Mouse (Mus musculus) megakaryocyte-erythroid progenitor cell, adult 5-6 weeks (primary cell): Measurements from ENCODE around the gene Wbp2. TPM values are rescaled to one million over a fixed set of nuclear protein-coding genes. Genes with fewer than 3 reads are reported as not detected.
"Not testable (repeated sequence)": the region's sequence is repeated elsewhere in the genome, so short reads cannot be mapped to it uniquely, and the experiment has no call there.

ENCODE experiments used
- ATAC-seq: replicated peaks from 2 replicates; pipeline ENCODE4 v1.8.0; 2016; ENCODE audit warnings: mild to moderate bottlenecking, inconsistent platforms; ENCODE audit not compliant: severe bottlenecking, poor library complexity, low FRiP score, low TSS enrichment
- total RNA-seq, 2 experiments: library from RNA; stranded (forward) in 1 of 2; stranded (reverse) in 1 of 2; fragments of 200-1000, 215-1000 nt in 1 of 2; fragments of >200 nt in 1 of 2; fragmentation: Nextera tagmentation in 1 of 2; gene quantifications; 2 replicates each; pipeline ENCODE4 v1.2.3; 2014 to 2017

The Wbp2 gene
- total RNA-seq, 2 experiments from 2014 or later = 23.9 to 94.8 TPM

DNA sequence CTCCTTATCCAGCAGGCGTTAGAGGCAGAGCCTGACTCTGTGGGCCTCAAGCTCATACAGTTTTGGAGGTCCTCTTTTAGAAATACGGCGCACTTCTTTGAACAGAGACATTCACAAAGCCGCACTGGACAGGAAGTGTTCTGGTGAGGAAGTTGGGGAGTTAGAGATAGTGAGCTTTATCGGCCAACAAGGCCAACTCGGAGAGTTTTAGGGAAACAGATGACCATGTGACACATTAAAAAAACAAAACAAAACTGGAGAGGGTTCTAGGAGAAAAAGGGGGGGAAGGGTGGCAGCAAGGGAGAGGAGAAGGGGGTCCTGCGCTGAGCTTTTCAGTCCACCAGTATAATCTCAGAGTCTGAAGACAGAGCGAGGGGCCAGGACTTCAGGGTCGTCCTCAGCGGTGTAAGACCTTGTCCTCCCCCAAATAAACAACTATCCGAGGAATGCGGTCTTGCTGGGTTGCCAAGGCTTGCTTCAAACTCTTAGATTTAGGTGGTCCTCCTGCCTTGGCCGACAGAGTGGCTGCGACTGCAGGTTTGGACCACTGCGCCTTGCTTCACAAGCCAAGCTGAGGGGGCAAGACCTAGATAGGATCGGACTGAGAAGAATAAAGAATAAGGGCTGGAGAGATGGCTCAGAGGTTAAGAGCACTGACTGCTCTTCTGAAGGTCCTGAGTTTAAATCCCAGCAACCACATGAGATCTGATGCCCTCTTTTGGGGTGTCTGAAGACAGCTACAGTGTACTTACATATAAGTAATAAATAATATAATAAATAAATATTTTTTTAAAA lies 7.2 kb upstream of the Wbp2 start:
- 0 out of 2 replicates have a peak, but pooled peaks have one; percentile 34 for ATAC-seq

DNA sequence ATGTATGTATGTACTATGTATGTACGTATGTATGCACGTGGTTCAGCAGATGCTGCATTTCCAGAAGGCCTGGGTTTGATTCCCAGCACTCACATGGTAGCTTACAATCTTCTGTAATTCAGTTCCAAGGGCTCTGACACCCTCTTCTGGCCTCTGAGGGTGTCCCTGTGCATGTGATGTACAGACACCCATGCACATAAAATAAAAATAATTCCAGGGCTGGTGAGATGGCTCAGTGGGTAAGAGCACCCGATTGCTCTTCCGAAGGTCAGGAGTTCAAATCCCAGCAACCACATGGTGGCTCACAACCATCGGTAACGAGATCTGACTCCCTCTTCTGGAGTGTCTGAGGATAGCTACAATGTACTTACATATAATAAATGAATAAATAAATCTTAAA lies 6.2 kb upstream of the Wbp2 start:
- ATAC-seq = not testable (repeated sequence)

DNA sequence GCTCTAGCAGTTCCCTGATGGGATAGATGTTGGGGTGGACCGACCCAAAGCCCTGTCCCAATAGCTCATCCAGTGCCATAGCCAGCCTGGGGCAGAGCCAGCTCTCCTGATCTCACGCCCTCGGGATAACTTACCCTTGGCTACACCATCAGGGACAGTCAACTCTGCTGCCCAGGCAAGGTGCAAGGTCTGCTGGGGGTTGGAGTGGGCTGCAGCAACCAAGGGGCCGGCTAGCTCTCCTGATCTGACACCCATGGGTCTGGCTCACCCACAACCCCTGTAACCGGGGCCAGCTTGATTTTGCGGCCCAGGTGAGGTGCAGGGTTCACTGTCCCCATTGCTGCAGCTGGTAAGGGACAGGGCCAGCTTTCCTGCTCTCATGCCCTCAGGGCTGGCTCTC lies 4.8 kb upstream of the Wbp2 start:
- ATAC-seq = no peak

DNA sequence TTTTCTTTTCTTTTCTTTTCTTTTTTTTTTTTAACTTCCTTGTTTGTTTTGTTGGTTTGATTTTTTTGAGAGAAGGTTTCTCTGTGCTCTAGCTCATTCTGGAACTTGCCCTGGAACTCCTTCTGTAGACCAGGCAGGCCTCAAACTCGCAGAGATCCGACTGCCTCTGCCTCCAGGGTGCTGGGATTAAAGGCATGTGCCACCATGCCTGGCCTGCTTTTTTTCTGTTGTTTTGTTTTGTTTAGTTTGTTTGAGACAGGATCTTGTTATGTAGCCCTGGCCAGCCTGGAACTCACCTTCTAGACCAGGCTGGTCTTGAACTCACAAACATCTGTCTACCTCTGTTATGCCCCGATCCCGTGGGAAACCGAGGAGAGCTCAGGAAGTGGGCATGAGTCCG lies 2.8 kb upstream of the Wbp2 start:
- ATAC-seq = no peak

DNA sequence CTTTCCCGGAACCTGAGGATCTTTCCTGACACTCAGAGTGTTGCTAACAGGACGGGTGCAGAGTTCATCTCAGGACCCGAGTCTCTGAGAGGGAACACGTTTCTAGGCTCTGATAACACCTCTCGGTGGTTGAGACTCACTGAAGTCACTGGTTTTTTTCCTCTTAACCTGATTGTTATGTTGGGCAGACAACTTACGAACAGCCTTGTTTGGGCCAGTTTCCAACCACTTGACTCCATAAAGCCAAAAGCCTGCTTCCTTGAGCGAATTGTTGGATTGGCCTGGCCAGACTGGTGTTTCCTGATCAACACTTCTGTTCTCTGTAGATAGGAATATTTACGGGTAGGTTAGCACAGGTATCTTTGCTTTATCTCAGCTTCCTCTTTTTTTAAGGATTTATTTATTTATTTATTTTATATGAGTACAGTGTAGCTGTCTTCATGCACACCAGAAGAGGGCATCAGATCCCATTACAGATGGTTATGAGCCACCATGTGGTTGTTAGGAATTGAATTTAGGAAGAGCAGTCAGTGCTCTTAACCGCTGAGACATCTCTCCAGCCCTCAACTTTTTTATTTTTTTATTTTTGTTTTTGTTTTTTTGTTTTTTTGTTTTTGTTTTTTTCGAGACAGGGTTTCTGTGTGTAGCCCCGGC lies 2.1 kb upstream of the Wbp2 start:
- ATAC-seq = peak; percentile 39; the same call in 1 of the 2 replicates

DNA sequence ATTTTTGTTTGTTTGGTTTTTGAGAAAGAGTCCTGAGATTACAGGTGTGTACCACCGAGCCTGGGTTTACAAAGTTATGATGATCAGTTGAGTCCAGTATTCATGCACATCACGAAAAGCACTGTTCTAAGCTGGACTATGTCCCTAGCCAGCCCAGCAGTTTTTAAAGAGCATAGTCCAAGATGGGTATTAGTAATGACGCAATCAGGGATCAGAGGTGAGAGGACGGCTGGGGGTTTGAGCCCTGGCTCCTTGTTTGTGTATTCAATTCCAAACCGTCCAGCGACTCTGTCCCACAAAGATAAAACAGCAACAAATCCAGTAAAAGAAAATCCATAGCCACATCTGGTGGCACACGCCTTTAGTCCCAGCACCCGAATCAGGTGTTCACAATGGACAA lies 1.4 kb upstream of the Wbp2 start:
- no peak for ATAC-seq

DNA sequence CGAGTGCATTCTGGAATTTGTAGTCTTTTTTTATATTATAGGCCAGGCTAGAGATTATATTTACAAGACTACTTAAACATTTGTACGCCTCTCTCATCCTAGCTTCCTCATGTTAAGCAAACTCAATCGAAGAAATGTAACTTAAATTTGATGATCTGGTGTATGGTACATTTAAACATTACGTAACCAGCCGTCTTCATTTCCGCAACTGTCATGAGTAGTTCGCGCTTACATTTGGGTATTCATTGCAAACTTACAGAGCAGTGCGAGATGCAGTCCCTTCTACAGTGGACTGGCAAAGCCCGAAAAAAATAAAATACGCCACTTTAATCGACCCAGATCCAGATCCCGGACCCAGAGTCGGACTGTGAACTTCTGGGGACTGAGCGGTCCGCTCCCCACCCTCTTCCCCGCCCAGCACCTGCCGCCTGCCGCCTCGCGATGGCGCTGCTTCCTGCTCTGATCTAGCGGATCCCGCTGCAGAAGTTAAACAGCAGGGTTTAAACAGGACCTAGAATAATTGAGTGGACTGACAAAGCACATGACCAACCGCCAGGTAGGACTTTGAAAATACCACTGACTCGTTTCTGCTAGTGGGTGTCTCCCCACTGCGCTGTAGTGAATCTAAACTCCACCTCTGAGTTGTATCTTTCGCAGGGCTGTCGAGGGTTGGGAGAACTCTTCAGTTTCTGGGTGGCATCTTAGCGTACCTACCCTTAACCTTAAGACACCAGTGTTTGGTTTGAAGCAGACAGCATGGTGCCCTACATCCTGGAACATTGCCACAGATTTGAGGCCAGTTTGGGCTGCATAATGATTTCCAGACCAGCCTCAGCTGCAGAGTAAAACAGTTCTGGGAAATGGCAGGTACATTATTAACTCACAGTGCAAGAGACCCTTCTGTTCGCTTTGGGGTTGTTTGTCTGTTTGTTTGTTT lies 667 bp upstream of the Wbp2 start:
- ATAC-seq = peak; percentile 63

DNA sequence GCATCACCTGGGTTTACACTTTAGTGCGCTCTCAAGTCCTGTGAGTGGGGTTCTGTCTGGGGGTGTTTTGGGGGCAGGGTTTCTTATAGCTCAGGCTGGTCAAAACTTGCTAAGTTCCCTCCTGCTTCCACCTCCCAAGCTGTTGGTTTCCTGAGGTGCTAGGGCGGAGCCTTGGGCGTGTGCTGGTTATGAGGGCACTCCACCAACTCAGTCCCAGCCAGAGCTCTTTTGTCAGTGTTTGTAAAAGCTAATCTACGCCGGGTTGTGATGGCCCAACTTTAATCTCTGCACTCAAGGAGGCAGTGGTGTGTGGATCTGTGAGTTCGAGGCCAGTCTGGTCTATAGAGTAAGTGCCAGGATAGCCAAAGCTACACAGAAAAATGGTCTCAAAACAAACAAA lies 2.6 kb downstream of the Wbp2 start:
- peak; percentile 17; the same call in 1 of the 2 replicates for ATAC-seq

DNA sequence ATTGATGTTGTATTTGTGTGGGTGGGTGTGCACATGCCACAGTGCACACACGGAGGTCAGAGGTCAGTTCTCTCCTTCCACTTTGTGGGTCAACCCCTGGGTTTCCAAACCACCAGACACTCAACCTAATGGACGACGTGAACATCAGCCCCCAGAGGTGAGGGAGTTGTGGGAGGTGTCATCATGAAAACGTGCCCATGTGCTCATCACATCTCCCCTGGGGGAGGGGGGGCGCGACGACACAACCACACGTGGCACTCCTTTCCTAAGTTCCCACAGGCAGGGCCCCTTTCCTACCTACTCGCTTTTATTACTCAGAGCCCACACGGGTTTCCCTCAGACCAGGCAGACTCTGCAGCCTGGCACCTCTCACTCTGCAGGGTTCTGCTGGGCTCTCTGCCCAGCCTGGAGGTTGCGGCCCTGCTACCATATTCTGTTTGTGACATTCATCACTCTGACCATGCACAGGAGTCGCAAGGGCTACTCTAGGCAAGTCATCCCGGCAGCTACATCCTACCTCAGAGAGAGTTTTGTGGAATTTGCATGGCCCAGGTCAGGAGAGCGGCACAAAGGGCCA lies 3.6 kb downstream of the Wbp2 start:
- ATAC-seq = no peak

DNA sequence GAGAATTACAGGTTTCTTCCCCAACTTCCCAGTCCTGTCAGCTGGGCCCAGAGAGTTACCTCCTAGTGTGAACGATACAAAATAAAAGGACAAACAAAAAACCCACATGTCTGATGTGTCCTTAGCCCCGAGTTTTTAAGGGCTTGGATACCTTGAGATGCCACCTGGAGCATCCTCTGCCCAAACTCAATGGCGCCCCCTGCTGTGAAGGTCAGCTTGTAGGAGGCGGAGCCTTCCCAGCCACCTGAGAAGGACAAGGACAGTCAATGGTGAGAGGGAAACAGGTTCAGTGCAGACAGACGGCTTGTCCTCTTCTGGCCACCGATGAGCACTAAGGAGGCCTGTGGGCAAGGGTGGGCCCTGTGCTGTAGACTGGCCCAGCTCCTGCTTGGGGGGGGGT lies 5.7 kb downstream of the Wbp2 start:
- ATAC-seq = no peak

DNA sequence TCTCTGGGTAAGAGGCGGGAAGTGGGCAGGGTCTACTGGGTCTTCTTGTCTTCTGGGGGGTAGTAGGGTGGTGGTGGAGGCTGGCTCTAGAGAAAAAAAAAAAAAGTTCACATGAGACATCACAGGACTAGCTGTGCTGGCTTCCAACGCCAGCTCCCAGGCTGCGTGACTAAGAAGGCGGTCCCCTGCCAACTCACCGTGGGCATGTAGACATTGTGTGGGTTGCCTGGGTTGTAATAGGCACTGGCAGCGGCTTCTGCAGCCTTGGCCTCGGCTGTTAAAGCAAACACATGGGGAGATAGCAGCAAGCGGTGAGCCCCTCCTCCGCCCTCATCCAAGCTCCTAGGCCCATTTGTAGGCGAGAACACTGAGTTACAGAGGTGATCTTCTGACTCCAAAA lies 7.3 kb downstream of the Wbp2 start:
- ATAC-seq = no peak

DNA sequence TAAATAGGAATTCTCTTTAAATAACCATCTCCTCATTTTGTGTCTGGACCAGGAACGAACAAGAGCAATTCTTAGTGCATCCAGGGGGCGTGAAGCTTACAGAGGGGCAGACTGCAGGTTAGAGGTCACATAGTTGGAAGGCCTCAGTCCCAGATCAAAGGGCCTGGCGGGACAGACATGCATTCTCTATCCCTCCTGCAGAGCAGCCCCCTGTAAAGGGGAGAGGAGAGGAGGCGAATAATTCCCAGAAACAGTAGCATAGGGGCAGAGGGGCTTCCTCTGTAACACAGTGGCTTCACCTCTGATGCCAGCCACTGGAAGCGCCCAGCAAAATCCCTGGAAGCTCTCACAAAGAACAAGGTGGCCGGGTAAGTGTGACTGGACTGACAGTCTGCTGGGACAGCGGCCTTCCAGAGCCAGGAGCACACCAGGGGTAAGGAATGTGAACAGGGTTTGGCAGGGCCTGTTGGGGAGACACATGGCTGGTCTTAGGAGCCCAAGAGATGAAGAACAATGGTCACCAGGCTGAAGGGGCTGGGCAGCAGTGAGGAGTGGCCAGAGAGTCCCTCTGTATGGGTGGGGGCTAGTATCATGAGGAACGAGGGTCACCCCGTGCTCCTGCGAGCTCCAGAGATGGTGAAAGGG lies 8.0 kb downstream of the Wbp2 start:
- ATAC-seq = no peak

DNA sequence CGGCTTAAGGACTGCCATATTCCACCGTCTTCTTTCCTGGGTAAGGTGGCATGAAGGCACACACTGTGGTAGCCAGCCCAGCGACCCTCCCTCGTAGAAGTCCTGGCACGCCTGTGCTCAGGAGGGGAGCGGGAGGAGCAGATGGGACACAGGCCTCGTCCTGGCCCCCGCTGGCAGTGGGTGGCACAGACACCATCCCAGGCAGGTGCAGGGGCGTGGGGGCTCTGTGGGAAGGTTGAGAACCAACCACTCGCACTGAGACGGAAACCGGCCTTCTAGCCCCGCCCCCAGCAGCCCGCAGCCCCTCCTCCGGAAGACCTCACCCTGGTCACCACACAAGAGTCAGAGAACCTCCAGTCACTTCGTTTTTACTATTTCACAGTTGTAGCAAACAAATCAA lies 8.6 kb downstream of the Wbp2 start:
- peak; percentile 1; the same call in 1 of the 2 replicates for ATAC-seq

DNA sequence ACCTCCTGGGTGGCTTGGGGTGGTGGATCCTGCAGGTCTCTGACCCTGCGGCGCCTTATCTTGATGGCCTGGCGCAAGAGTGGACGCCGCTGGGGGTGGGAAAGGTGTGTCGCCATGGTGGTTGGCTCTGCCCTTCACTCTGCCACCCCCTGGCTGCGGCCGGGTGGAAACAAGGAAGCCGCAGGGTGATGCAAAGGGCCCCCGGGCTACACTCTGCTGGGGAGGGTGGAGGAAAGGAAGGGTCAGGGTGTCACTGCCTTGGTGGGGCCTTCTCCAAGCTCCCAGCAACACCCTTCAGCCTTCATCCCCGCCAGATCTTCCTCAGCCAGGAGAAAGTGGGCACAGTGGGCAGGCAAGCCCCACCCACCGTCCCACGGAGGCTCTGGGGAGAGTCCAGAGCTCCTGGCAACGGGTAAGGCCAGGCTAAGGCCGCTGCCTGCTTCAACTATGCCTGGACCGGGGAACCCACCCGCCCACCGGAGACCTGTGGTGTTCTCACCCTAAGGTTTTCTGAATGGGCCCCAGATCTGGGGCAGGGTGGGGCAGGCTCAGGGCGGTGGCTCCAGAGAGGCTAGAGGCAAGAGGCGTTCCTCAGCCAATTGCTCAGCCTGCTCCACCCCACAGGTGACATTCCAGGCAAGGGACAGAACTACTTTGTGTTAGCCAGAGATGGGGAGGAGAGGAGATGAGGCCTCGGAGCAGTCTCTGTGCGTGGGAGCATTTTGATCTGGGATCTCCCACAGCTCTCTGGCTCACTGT lies 9.2 kb downstream of the Wbp2 start, which contains the start of gene Unc13d:
Gene Unc13d, minus strand, starts transcription at position 516 of the 759 bp plus-strand sequence.
- ATAC-seq = peak; percentile 46

DNA sequence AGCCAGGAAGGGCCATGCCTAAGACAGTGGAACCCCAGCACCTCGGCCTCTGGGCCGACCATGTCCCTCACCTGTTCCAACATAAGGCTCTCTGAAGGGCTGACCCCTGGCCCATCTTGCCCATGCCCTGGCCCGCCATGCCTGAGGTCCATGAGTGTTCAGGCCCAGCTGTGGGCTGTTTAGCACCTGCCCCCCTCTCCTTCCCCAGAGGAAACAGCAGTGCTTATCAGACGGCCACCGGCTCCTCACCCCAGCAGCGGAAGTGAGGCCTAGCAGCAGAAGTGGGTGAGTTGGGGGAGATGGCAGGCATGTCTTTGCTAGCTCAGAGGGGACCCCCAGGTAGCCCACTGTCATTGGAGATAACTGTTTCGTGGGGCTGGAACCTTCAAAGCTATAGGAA lies 10.0 kb downstream of the Wbp2 start:
- ATAC-seq = peak; percentile 41

DNA sequence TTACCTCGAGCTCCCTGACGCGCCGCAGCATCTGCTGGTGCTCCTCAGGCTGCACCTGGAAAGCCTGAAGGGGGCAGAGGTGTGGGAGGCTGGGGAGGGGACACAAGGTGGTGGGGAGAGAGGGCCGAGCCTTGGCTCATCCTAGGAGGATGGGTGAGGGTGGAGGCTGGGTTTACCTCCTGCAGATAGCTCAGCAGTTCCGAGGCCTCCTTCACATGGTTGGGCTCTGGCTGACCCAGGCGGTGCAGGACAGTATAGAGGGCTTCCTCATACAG lies 10.6 kb downstream of the Wbp2 start:
- ATAC-seq = no peak

DNA sequence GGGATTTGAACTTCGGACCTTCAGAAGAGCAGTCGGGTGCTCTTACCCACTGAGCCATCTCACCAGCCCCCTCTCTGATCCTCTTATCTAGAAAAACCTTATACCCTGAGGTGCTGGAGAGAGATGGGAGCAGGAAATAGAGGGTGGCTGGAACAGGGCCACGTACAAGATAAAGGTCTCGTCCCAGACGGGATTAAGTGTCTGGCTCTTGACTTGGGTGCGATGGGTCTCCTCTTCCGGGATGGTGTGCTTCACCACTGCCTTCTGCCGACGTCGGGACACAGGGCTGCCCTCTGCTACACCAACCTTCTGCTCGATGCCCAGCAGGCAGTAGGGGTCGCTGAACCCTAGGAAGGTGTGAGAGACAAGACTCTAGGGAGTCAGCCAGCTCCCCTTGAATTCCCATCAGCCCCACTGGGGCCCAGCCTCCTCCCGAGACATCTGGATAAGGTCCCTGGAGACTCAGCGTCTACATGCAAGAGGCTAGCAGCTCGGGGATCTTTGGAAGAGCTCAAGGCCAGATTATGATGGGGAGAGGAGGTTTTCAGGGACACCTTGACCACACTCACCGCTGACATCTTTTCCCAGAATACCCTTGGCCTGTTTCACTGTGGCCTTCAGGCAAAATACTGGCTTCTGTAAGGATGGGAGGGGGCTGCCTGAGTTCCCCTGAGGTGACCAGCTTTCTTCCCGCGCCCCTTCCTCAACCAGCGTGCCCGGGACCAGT lies 11.1 kb downstream of the Wbp2 start:
- peak; percentile 40 for ATAC-seq

DNA sequence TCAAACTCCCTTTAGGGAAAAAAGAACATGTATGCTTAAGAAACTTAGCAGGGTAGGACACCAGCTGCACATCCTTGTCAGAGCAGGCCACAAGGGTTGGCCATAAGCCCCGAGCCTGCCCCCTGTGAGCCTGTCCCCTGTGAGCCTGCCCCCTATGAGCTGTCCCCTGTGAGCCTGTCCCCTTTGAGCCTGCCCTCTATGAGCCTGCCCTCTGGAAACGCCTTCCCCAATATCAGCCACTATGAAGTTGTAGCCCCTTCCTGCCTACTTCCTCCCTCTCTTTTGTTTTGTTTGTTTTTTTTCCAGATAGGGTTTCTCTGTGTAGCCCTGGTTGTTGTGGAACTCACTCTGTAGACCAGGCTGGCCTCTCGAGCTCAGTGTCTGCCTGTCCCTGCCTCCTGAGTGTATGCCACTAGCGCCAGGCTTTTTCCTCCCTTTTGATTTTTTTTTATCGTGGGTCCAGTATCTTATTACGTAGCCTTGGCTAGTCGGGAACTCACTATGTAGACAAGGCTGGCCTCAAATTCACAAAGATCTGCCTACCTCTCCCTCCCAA lies 12.3 kb downstream of the Wbp2 start:
- ATAC-seq = no peak
